Mouse (Mus musculus): Measurements from ENCODE around the gene Hoxa9.

Hoxa9 gene

DNA sequence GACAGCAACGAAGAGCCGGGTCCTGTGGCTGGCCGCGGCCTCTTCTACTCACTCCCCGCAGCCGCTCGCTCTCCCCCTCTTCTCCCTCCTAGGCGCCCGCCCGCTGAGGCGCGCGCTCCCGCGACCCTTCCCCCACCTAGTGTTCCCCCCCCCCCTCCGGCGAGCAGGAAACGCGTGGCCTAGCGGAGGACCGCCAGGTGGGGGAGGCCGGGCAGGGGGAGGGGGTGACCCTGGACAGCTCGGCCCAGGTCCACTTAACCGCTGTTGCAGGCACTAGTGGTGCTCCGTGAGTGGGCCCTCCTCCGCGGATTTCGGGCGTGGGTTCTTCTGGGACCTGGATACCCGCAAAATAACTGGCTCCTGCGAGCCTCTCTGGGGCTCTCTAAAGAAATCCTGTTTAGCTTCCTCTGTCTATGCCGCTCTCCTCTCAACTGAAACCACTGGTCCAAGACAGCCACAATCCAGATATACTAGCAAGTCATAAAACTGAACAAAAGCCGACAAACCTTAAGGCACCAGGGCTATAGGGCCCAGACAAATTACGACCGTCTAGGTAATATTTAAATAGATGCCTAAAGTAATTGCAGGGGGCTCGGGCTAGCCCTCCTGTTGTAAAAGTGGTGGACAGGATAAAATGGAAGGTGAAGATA, at the start of gene Hoxa9:
Hoxa9 (minus strand) TSS at position 574 of the 650 bp plus-strand sequence.
- no peak for DNase-seq (ENCODE audit: extremely low read depth, low read depth)

DNA sequence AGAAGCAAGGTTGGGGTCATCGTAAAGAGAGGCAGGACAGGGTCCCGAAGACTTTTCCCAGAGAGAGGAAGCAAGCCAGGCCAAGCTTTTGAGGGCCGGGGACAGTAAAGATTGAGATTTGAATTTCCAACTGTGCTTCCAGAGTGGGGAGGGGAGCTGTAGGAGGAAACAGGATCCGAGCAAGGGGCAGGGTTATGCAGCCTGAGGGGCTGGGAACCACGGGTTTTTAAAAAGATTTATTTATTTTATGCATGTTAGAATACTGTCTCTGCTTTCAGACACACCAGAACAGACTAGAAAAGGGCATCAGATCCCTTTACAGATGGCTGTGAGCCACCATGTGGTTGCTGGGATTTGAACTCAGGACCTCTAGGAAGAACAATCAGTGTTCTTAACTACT, 46.0 kb upstream of the Hoxa9 start:
- no peak for DNase-seq (ENCODE audit: extremely low read depth, low read depth)

DNA sequence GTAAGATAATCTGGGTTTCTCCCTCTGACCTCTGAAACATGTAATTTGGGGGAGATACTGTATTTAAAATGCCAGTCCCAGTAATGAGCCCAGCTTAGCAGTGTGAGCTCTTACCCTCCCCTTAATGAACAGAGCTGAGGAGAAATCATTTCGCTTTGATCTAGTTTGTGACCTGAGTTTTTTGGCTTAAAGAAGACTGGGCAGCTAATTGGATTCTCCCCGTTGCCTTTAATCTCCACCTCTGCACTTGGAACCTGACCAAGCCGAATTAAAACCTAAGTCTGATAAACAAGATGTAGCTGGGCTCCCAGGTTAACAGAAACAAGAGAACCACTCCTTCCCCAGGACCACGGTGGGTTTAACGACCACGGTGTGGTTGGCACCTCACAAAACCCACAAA, 45.5 kb upstream of the Hoxa9 start:
- DNase-seq (ENCODE audit: extremely low read depth, low read depth), result no peak

- DNase-seq (ENCODE audit: extremely low read depth, low read depth), result no peak
Observed at GRCm38 (mm10) chr6:52275563-52276280, 44.8 kb upstream of the Hoxa9 start.

DNA sequence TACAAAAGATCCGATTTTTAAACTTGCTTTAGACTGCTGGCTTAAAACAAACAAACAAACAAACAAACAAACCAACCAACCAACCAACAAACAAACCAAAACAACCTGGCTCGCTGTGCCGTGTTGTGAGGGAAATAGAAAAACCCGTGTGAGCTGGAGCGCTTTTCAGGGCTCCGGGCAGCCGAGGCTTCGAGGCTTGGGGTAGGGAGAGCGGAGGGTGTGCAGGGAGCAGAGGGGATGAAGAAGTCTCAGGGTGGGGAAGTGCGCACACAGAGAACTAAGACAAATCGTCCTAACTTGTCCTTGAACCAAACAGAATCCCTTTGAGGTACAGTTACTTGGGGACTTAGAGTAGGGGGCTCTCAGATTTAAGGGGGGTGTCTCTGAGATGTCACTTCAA, 43.7 kb upstream of the Hoxa9 start:
- DNase-seq (ENCODE audit: extremely low read depth, low read depth), result no peak

DNA sequence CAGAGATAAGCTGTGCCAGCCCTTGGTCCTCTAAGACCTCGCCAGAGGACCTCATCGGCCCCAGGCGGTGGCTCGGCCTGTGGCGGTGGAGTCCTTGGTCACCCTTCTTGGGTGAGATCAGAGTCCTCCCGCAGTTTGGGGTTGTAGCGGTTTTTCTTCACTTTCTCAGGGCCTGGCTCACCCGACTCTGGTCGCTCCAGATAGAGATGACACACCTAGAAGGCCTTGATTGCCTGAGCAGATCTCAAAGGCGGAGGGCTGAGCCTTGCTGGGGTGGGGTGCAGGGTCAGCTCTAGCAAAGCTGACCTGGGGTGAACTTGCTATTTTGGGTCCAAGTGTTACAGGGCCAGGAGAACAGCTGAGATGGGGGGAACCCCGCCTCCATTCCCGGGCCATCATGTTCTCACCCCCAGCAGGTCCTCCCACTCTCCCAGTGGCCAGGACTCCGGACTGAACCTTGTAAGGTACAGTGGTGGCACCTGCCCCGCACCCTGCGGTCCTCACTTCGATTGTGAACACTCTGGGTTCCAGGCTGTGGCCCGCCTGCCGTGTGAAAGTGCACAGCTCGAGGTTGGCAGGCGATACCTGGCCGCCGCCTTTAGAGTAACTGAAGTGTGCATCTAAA, 42.9 kb upstream of the Hoxa9 start:
- no peak for DNase-seq (ENCODE audit: extremely low read depth, low read depth)

GRCm38 (mm10) chr6:52272766-52273655, 42.1 kb upstream of the Hoxa9 start:
- no peak for DNase-seq (ENCODE audit: extremely low read depth, low read depth)

- no peak for DNase-seq (ENCODE audit: extremely low read depth, low read depth)
Observed at GRCm38 (mm10) chr6:52270494-52271480, 39.9 kb upstream of the Hoxa9 start.

DNA sequence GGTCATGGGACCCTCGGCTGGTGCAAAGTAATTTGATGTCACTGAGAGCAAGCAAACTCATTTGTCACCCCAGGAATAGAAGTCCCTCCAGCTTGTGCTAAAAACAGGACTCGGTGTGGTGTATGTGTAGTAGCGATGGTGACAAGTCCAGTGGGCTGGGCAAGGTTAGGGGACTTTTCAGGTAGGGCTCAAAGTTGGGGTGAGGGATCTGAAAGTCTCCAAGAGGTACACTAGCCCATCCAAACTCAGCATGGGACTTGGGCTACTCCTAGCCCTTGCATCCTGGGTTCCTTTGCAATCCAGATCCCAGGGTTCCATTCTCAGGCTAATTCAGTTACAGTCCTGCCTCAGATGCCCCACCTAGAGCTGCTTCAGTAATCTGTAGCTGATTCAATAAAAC, 37.9 kb upstream of the Hoxa9 start:
- no peak for DNase-seq (ENCODE audit: extremely low read depth, low read depth)

DNA sequence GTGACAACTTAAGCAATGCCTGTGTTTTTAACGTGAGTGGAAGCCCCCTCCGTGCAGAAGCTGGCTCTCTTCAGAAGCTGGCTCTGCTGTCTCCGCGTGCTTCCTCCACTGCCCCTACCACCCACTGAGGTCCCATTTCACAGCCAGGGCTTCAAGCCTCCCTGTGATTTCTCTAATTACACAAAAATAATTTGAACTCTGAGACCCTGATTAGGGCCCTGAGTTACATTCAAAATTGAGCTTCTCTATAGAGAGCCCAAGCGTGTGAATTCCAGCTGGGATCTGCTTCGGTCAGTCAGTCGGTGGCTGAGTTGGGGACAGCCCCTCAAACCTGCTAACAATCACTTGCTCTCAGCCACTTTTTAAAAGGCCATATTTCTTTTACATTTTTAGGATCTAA, 37.5 kb upstream of the Hoxa9 start:
- DNase-seq (ENCODE audit: extremely low read depth, low read depth), result no peak

DNA sequence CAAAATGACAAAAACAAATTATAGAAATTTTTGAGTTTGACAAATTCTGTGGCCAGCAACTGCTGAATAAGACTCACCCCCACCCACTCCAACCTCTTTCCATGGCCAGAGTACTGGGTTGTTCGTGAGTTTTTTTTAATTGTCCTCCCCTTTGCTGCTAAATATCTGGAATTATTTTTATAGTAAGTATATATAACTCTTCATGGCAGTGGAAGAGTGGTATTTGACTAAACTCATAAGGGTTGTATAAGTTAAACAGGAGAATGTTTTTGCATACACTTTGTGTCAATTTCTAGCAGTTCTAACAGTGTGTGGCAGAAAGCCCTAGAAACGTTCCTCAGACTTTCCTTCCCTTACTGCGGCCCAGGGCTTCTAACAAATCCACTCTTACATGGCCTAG, 36.8 kb upstream of the Hoxa9 start:
- DNase-seq (ENCODE audit: extremely low read depth, low read depth), result no peak

- DNase-seq (ENCODE audit: extremely low read depth, low read depth), result no peak
Observed at GRCm38 (mm10) chr6:52267221-52267620, 36.3 kb upstream of the Hoxa9 start.

- DNase-seq (ENCODE audit: extremely low read depth, low read depth), result no peak
Observed at GRCm38 (mm10) chr6:52266666-52266985, 35.7 kb upstream of the Hoxa9 start.

GRCm38 (mm10) chr6:52265913-52266665, 35.2 kb upstream of the Hoxa9 start:
- DNase-seq (ENCODE audit: extremely low read depth, low read depth), result no peak

DNA sequence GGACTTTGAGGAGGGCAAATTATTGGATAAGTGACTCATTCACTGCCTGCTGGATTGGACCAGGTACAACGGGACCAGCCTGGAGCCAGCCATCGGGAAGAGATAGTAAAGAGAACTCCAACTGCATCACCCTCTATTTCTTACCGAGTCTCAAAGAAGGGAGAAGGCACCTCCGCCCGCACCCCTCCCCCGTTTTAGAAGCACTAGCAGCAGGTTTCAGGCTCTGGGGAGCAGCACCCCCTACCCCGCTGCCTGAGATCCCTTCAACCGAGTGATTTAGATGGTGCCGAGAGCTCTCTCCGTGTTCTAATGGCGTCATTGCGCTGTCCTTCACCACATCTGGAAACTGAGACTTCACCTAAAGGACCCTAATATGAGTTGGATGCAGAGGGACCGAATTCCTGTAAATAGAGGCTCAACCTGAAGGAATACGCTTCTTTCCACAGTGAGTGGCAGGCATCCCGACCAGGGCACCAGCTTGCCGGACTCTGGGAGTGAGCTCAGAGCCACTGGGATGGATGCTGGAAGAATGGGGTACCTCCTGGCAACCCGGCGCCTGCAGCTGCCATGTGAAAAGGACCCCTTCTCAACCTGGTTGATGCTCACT, 34.5 kb upstream of the Hoxa9 start:
- no peak for DNase-seq (ENCODE audit: extremely low read depth, low read depth)

DNA sequence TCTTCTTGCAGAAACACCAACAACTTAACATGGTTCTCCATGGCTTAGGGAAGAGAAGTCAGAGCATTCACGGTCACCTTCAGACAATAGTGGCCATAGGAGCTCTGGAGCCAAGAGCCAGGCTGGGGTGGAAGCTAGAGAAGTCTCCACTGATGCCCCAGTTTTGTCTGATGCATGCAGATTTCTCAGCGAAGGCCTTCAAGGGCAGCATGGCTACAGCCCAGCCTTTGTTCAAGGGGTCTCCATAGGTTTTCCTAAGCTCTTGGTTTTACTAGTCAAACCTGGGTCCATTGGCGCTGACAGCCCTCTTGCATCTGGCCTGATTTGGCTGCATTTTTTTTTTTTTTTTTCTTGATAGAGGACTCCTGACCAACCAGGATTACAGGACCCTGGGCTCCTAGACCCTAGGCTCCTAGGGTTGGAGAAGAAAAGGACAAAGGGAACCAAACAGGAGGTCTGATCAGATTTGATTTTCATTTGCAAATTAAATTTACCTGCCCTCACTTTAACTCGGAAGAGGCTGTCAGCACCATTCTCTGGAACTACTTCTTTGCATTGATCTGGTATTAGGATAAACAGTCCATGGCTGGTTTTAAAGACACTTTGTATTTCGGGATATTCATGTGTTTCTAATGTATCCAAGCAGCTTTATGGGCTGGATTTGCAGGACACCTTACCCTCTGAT, 33.4 kb upstream of the Hoxa9 start:
- DNase-seq (ENCODE audit: extremely low read depth, low read depth), result no peak

DNA sequence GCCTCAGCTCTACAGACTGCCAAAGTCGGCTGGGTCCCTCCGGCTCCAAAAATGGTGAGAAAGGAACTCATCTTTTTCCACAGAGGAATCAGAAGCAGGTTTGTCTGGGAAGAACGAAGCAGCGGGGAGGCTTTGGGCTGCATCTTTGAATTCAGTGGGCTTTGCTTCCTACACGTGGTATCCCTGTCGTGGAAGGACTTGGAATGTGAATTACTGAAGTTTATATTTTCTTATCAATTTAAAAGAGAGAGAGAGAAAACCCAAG, 32.4 kb upstream of the Hoxa9 start:
- no peak for DNase-seq (ENCODE audit: extremely low read depth, low read depth)

DNA sequence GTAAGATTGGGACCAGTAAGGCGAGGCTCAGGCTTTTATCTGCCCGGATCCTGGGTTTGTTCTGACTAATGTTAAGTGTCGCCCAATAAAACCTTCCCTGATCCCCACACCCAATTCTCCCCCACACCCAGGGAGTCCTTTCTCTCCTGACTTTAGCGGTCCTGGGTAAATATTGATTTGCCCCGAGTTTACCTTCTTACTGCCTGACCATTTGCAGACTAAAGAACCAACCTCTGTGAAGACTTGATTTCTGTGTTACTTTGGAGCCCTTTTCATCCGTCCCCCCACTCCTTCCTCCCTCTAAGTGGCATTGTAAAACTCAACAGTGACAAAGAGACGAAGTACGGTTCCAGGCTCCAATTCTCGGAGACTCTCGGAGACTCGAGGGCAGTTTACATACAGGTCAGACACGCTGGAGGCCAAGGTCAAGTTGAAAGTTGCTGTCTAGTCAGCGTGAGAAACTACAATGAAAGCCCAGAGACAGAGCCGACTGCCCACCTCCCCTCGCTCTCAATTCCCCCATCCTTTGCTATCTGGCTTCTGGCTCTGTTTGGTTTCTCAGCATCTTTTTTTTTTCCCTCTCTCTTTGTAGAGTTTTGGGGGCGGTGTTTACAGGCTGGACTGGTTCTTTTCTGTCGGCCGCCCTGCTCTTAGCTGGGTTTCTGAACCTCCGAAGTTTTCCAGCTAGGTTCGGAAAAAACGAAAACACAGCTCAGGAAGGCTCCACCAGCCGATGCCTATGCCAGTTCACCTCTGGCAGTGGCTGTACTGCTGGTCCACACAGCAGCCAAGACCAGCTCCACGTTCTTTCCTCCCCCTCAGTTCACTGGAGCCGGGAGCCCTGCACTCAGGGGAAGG, 31.8 kb upstream of the Hoxa9 start:
- no peak for DNase-seq (ENCODE audit: extremely low read depth, low read depth)
